Mouse (Mus musculus): ENCODE data around the gene Cnr2. TPM values are rescaled to one million over a fixed set of nuclear protein-coding genes. Genes with fewer than 3 reads are reported as not detected.

The Cnr2 gene
- total and polyA plus RNA-seq, 3 experiments, result 6.8 to 10.2 TPM; not detected in 1

DNA sequence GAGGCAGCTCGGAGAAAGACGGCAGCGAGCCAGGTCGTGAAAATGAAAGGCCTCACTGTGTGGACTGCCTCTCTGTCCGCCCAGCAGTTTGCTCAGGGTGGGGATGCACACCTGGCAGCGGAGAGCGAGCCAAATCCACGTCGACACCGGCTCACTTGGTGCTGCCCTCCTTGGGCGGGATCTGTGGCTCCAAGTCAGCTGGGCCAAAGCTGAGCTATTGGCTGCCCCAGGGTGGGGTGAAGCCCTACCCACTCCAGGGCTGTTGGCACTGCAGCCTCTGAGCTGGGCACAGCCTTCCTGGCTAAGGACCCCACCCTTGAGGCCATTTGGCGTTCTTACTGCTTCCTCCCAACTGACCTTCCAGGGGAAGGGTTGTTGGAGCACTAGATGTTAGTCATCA is 69.2 kb downstream of the Cnr2 start (continued):
- no peak for TF ChIP-seq UBTF (IDR thresholded peaks at IDR 0.05; ENCODE audit: borderline replicate concordance, insufficient read depth, low read depth, low read length)

DNA sequence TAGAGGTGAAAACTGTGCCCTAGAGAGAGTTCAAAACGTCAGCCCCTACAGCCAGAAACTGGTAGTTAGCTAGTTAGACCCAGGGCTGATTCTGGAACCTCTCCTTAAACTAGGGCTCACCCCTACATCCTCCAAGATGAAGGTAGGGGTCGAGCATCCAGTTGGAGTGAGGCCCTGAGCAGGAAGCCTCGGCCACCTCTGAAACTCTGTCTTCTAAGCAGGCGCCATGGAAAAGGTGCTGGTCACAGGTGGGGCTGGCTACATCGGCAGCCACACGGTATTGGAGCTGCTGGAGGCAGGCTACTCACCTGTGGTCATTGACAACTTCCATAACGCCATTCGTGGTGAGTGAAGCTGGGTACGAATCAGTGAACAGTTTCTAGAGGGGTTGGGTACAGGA is 69.9 kb downstream of the Cnr2 start:
- no peaks in the 10 kb centered on the region for H3K9me3 ChIP-seq (replicated peaks; ENCODE audit: insufficient read depth, low read length)
- no peaks in the 10 kb centered on the region for H3K27me3 ChIP-seq (ENCODE audit: control insufficient read depth in 1 of 2, insufficient read depth in 2 of 2, low read length in 2 of 2)
- no peak overlapping the region for H3K4me3 ChIP-seq (ENCODE audit: control insufficient read depth in 1 of 2, insufficient read depth in 1 of 2, low read depth in 2 of 2, low read length in 2 of 2)
- peaks cover 4 to 7% of the 10 kb centered on the region in 2 experiments; a peak in 3 of 4 replicates for H3K4me1 ChIP-seq (ENCODE audit: control insufficient read depth in 1 of 2, insufficient read depth in 2 of 2, low read length in 2 of 2)
- TF ChIP-seq TCF12 (IDR thresholded peaks at IDR 0.05; ENCODE audit: low read depth, low read length), result no peak
- TF ChIP-seq RCOR1 (IDR thresholded peaks at IDR 0.05; ENCODE audit: low read depth, low read length), result no peak
- TF ChIP-seq GABPA (IDR thresholded peaks at IDR 0.05; ENCODE audit: low read depth, low read length), result no peak
- TF ChIP-seq BHLHE40 (IDR thresholded peaks at IDR 0.05; ENCODE audit: borderline replicate concordance, low read depth, low read length), result no peak
- no peak for TF ChIP-seq MXI1 (IDR thresholded peaks at IDR 0.05; ENCODE audit: low read depth, low read length)
- no peak for TF ChIP-seq MAFK (IDR thresholded peaks at IDR 0.05; ENCODE audit: borderline replicate concordance, low read depth, low read length)
- no peak for TF ChIP-seq RAD21 (IDR thresholded peaks at IDR 0.05; ENCODE audit: low read depth, low read length)
- no peak for TF ChIP-seq ETS1 (IDR thresholded peaks at IDR 0.05; ENCODE audit: low read depth, low read length)
- no peak for TF ChIP-seq CTCF (IDR thresholded peaks at IDR 0.05 in 2 of 3, conservative IDR thresholded peaks at IDR 0.05 in 1 of 3; ENCODE audit: control insufficient read depth in 1 of 3, insufficient read depth in 1 of 3, low read depth in 2 of 3, low read length in 3 of 3, poor library complexity in 1 of 3, severe bottlenecking in 1 of 3)
- no peak for TF ChIP-seq GATA1 (IDR thresholded peaks at IDR 0.05; ENCODE audit: low read depth, low read length)
- no peak for TF ChIP-seq POLR2AphosphoS5 (IDR thresholded peaks at IDR 0.05; ENCODE audit: borderline replicate concordance, low read depth, low read length)
- TF ChIP-seq MYC (IDR thresholded peaks at IDR 0.05; ENCODE audit: low read depth, low read length), result no peak
- no peak for TF ChIP-seq JUND (IDR thresholded peaks at IDR 0.05; ENCODE audit: low read depth, low read length)
- TF ChIP-seq USF2 (IDR thresholded peaks at IDR 0.05; ENCODE audit: borderline replicate concordance in 1 of 2, insufficient read depth in 1 of 2, low read depth in 1 of 2, low read length in 2 of 2), result no peak
- no peak for TF ChIP-seq MEF2A (IDR thresholded peaks at IDR 0.05; ENCODE audit: extremely low read depth, insufficient replicate concordance, low read depth, low read length, poor library complexity, severe bottlenecking)
- TF ChIP-seq POLR2AphosphoS2 (IDR thresholded peaks at IDR 0.05; ENCODE audit: low read length), result no peak
- TF ChIP-seq POLR2A (IDR thresholded peaks at IDR 0.05; ENCODE audit: control insufficient read depth in 1 of 2, insufficient read depth in 1 of 2, low read depth in 1 of 2, low read length in 2 of 2, poor library complexity in 1 of 2), result no peak
- no peak for TF ChIP-seq TAL1 (IDR thresholded peaks at IDR 0.05; ENCODE audit: low read length)
- H3K36me3 ChIP-seq (ENCODE audit: control insufficient read depth in 1 of 2, insufficient read depth in 2 of 2, low read length in 2 of 2), result peaks cover 0 to 6% of the 10 kb centered on the region in 2 experiments; a peak in 3 of 4 replicates
- peaks cover 7% of the 10 kb centered on the region; the same call in 1 of the 2 replicates for H3K79me2 ChIP-seq (ENCODE audit: control insufficient read depth, insufficient read depth, low read length, poor library complexity)
- no peak overlapping the region for H3K27ac ChIP-seq (ENCODE audit: control insufficient read depth, low read depth, low read length)
- DNase-seq (ENCODE audit: low read depth, low spot score), result no peak
- no peak overlapping the region for H3K9ac ChIP-seq (ENCODE audit: control insufficient read depth, low read depth, low read length, poor library complexity, severe bottlenecking)
